Mouse (Mus musculus): ENCODE data around the gene Tmprss3.

Gene Tmprss3

GRCm38 (mm10) chr17:31195207-31195606 lies 3.6 kb downstream of the Tmprss3 start:
- DNase-seq (ENCODE audit: low spot score in 2 of 2): no peak

GRCm38 (mm10) chr17:31193360-31193759 lies 5.4 kb downstream of the Tmprss3 start:
- no peak for DNase-seq (ENCODE audit: low spot score in 2 of 2)

DNA sequence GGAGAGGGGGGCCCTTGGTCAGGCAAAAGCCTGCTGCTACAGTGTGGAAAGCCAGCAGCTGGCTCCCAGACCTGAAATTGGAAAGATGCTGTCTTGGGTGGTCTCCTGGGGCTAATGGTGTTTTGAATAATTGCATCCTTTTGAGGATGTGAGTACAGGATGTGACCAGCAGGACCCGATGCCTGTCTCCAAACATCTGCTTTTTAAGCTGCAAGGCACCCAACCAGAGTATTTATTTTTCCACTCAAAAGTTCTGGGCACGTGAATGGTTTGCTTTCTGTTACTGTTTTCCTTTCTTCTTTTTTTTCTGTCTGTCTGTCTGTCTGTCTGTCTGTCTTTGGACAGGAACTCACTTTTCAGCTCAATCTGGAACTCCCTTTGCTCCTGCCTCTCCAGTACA lies 6.1 kb downstream of the Tmprss3 start:
- DNase-seq (ENCODE audit: low spot score in 2 of 2): no peak

GRCm38 (mm10) chr17:31191825-31192224 lies 7.0 kb downstream of the Tmprss3 start:
- DNase-seq (ENCODE audit: low spot score in 2 of 2): no peak

- DNase-seq (ENCODE audit: low spot score in 2 of 2): peak; percentile 69 to 76
Measured at GRCm38 (mm10) chr17:31187370-31187769, 11.4 kb downstream of the Tmprss3 start.

- no peak for DNase-seq (ENCODE audit: low spot score in 2 of 2)
Measured at GRCm38 (mm10) chr17:31184269-31184990, 14.3 kb downstream of the Tmprss3 start.

DNA sequence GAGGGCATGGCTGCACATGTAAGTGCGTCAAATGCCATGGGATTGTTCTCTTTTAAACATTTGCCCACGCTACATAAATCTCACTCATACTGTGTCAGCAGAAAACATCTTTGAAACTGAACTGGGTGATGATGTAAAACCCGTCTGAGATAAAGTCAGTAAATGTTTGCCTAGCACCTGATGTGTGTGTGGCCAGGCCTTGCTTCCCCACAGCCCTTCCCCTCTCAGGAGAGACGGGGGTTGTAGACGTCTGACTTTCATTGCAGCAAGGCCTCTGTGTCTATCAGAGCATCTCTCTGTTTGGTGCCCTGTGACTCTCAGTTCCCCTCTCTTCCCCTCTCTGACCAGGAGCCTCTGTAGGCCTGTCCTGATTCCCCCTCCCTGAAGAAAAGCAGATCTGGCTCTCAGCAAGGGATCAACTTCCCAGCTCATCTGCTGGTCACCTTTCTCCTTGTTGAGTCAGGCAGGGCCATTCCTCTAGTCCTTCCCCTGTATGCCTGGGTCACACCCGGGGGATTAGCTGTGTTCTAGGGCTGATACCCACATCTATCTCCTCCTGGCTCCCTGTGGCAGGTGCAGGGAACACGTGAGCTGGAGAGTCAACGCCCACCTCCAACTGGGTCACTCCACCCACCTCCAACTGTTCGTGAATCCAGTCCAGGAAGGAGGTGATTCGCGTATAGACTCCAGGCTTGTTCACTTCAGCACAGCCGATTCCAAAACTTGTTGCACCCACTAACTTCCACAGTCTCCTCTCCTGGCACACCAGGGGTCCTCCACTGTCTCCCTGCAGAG lies 15.4 kb downstream of the Tmprss3 start:
- peak; percentile 28 to 37 for DNase-seq (ENCODE audit: low spot score in 2 of 2)

DNA sequence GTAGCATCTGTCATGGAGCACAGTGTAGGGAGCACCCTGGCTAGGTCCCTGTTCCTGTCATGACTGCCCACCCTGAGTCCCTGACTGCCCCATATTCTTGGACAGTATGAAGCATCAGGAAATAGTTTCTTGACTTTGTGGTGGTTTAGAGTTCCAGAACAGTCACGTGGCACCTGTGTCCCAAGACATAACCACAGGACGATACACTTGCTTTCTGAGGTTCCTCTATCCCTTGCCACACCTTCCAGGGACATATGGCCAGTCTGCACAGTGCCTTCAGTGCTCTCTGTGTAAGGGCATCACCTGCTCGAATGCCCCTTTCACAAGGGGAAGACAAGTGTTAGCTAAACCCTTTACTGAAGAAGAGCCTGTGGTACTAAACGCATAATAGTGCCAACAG lies 17.3 kb downstream of the Tmprss3 start:
- no peak for DNase-seq (ENCODE audit: low spot score in 2 of 2)

DNA sequence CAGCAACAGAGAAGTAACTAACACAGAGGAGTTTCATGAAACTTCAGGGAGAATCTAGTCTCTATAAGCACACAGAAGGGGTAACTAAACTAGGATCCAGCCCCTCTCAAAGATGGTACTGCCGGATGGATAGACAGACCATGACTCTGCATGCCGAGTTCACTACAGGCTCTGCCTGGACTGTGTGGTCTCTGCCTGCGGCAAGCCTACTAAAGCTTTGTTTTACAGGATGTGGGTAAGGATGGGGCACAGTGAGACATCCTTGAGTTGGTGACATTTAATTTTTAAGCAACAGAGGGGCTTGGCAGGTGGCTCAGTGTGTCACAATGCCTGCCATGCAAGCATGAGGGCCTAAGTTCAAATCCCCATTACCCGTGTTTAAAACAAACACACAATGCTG lies 22.5 kb downstream of the Tmprss3 start:
- no peak for DNase-seq (ENCODE audit: low spot score in 2 of 2)

- DNase-seq (ENCODE audit: low spot score in 2 of 2): no peak
Measured at GRCm38 (mm10) chr17:31169796-31170195, 29.0 kb downstream of the Tmprss3 start.

DNA sequence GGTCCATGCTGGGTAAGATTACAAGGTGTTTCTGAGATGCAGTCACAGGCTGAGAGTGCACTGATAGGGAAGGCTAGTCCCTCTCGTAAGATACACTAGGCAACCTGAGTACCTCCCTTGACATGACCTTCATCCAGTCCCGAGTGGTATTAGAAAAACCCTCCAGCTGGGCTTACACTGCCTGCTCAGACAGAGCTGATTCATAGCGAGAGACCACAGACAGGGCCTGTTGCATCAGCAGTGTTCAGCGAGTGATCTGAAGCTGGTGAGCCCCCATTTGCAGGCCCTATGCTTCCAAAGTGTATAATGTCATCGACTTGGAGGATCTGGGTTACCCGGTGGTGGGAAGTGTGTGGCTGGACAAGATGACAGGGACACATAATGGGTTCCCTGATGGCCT lies 33.6 kb downstream of the Tmprss3 start, which contains the start of gene Tff1:
TSS of gene Tff1 (minus strand) at position 151 of the 400 bp plus-strand sequence.
- DNase-seq (ENCODE audit: low spot score in 2 of 2): no peak

DNA sequence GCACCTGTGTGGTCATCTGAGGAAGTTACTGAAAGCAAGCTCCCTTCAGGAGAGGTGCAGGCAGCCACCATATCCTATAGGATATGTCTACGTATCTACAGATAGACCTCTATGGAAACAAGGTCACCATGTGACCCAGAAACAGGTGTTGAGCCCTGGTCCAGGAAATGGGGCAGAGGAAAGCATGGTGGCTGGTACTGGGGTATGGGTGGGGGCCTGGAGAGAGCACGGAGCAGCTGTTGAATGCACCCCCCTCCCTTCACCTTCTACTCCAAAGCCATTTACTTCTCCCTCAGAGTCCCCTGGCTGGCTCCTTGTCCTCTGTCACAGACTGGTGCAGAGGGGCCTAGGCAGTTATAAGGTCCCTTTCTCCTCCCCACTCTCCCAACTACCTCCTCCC lies 35.0 kb downstream of the Tmprss3 start:
- no peak for DNase-seq (ENCODE audit: low spot score in 2 of 2)

DNA sequence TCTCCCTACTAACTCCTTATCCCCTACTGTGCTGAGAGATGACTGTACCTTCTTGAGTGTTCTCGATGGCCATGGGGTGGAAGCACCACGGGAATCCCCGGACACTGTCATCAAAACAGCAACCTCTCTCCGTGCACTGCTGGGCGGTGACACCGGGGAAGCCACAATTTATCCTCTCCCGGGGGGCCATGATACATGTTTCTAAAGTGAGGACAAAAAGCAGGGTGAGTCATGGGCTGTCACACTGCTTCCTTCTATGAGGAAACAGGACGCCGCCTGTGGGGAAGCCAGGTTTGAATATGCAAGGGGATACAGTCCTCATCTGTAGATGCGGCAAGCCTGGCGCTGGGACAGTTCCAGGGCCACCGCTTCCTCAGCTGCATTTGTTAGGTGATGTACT lies 36.2 kb downstream of the Tmprss3 start:
- DNase-seq (ENCODE audit: low spot score in 2 of 2): no peak

- DNase-seq (ENCODE audit: low spot score in 2 of 2): no peak
Measured at GRCm38 (mm10) chr17:31160291-31160690, 38.5 kb downstream of the Tmprss3 start.

DNA sequence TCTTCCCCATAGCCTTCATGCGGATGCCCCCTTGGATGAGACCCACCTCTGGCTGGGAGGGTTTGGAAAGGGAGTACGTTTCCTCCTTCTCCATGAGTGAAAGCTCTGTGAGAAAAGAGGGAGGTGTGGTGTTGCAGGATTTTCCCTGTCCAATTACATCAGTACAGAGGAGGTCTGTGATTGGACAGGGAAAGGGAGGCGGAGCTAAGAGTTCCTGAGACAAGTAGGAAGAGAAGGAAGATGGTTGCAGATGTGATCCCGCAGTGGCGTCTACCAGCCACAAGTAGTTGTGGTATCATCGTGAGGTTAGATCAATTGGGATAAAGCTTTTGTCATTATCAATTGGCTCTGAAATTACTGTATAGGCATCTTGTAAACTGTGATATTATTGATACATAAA lies 40.9 kb downstream of the Tmprss3 start:
- DNase-seq (ENCODE audit: low spot score in 2 of 2): no peak

DNA sequence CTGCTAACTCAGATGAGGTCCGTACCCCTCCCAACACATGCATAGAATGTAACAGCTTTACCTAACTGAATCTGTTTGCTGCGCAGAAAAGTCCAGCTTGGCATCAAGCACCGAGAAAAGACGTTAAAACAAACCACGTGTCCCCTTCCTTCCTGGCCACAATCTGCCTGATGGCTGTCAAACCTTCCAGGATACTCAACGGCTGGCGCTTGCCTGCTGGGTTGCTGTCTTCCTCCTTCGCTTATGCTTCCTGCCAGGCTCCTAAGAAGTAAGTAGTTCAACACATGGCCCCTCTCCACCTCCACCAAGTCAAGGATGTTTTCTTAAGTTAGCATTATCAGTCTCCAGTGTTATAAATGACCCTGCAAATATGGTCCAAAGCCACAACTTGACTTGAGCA lies 45.0 kb downstream of the Tmprss3 start:
- no peak for DNase-seq (ENCODE audit: low spot score in 2 of 2)

GRCm38 (mm10) chr17:31152966-31153499 lies 45.7 kb downstream of the Tmprss3 start:
- no peak for DNase-seq (ENCODE audit: low spot score in 2 of 2)

DNA sequence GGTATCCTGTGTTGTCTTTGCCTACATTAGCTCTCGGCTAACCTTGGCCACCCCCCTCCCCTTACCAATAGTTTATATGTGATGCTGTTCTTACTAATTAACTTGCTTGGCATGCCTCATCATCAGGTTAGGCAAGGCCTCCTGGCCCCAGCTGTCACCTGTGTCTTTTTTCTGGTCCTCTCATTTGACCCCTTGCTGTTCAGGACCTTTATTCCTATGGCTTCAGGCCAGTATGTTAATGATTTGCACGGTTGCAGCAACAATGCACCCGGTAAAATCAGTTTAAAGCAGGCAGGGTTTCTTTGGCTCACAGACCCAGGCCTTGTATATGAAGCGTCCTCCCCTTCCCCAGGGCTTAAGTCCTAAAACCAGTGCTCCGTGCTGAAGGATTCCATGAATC lies 46.3 kb downstream of the Tmprss3 start:
- DNase-seq (ENCODE audit: low spot score in 2 of 2): no peak

GRCm38 (mm10) chr17:31145998-31146397 lies 52.8 kb downstream of the Tmprss3 start:
- DNase-seq (ENCODE audit: low spot score in 2 of 2): no peak

DNA sequence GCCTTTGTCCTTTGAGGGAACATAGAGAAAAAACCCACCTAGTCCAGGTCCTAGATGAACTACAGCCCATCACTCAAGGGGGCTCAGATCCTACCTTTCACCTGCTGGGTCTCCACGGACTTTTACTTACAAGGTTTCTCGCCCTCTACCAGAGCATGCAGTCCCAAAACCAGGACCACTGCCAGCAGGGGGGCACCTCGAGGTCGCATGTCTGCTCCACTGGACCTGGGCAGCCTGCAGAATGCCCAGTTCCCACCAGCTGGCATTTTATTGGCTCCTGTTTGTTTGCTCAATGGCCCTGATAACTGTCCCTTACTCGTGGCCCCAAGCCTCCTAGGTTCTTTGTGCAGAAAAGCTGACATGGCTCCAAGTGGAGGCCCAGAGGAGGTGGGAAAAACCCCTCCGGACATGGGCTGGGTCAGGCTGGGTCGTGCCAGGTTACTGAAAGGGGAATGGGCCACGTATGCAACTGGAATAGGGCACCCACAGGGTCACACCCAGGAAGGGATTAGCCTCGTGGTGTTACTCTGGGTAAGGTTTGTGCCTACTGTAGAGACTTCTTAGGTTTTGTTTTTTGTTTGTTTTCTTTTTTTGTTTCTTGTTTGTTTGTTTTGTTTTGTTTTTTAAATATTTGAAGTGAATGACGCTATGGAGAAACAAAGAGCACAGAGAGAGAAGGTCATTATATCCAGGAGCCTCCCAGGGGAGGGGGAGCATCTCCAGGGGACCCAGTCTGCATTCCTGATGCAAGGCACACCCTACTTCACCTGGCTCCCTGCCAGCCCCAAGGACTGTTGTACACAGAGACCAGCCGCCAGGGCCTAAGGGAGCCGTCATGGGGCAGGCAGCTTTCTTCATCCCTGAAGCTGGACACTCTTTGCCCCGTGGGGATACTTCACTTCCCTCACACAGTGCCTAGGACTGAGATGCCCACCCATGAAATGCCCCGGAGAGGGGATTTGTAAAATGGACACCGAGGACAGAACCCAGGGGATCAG lies 54.4 kb downstream of the Tmprss3 start, which contains the start of gene Tff2:
TSS of gene Tff2 (minus strand) at position 243 of the 998 bp plus-strand sequence.
- DNase-seq (ENCODE audit: low spot score in 2 of 2): no peak

DNA sequence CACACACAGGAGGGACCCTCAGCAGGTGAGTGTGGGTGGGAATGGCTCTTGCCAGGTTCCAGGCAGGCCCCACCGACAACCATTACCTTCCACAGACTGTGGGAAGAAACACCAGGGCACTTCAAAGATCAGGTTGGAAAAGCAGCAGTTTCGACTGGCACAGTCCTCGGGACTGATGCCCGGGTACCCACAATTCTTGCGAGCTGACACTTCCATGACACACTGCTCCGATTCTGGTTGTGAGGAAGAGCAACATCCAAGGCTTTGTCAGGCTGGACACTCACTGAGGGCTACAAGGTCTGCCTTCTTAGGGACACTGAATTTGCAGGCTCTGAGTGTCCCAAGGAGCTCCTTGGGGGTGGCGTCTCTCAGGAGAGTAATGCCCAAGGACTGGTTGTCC lies 56.7 kb downstream of the Tmprss3 start:
- DNase-seq (ENCODE audit: low spot score in 2 of 2): no peak

DNA sequence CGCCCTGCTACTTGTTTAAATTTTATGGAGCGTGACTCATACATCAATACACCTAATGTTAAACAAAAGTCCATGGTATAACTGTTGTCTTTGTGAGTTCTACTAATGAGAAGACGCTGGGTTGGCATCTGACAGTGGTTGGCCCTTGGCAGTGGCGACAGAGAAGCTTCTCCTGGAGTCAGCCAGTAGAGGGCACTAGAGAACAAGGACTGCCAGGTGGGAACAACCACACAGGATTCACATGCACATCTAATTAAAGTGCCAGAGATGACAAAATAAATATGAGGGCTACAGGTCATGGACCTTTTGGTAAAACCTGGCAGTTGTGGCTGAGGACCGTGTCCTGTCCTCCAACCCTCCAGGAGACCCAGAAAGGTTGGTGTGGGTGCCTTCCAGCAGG lies 60.4 kb downstream of the Tmprss3 start:
- peak; percentile 30 to 73 for DNase-seq (ENCODE audit: low spot score in 2 of 2)
